Mouse (Mus musculus) ovary, postnatal 10 days (tissue): ENCODE measurements at regions not wholly inside any gene's neighbourhood (a gene's known extent, or its start where the extent isn't known, plus 50 kb on each side); places are given as distances from the start of the nearest gene placed in this dataset.

ENCODE experiments used
- DNase-seq: peaks from one replicate; pipeline ENCODE4 v3.0.0; 2022; ENCODE audit warnings: low spot score

DNA sequence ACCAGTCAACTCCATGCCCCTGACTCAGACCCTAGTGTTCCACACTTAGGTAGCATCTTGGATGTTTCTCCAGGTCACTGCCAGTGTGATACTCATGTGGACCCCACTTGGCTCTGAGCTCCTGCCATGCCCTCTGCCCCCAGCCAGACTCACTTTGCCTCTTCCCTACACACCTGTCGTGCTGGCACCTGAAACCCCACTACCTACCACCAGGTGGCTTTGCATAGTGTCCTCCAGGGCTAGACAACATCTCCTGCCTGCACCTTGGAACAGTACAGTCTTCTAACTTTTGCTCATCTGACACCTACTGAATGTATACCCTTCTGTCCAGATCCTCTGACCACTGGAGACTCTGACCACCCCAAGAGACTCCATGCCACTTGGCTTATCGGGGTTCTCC lies 80.6 kb downstream of the Fam53a start:
- DNase-seq = no peak

GRCm38 (mm10) chr5:33543372-33543771 lies 86.1 kb downstream of the Fam53a start:
- peak; percentile 8 for DNase-seq

DNA sequence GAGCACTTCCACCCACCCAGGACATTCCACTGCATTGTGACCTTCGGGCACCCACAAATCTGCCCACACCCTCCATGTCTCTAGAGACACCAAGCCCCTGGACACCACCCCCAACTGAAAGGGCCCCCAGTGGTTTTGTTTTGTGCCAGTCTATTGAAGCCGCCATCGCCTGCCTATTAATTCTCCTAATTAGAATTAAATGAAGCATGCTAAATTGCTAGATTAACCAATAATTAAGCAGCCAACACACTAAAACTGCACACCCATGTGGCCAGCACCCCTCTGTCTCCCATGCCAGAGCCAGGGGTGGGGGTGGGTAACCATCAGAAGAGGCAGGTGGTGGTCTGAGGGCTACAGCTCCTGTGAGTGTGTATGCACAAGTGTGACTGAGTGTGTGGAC lies 86.8 kb downstream of the Fam53a start:
- no peak for DNase-seq

DNA sequence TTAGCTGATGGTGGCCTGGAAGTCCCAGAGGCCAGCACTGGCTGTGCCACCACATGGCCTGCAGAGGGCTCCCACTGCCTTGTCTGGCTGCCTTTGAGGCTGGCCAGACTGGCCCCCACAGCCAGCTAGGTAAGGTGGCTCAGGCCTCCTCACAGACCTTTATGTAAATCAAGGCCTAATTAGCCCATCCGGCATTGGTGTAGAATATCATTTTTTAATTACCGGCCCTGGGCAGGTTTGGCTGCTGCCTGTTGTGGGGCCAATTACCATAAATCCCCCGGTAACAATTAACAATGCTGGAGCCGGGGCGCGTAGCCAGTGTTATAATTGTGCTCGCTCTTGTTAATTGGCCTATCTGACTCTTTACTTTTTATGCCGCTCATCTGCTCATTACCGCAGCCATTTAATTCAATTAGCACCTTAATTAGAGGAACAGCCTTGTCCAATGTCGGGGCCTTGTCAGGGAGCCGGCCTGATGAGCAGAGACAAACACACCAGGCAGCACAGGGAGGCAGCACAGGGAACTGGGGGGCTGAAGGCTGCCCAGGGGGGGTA lies 87.4 kb downstream of the Fam53a start:
- no peak for DNase-seq

DNA sequence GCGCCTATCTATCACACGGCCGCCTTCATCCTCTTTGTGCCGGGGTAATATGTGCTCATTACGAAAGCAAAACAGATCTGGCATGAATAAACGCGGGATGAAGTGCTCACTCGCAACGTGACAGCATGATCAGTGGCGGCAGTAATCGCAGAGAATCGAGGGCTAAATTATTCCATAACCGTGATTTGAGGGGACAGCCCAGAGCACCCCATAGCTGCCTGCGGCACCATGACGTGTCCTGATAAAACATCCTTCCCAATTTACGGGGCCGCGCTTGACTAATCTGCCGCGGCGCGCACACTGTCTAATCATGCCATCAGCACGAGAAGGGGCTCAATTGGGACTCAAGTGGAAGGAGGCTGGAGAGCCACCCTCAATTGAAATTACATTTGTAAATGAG lies 89.2 kb downstream of the Fam53a start:
- no peak for DNase-seq

- no peak for DNase-seq
These were observed 92.0 kb downstream of the Fam53a start for GRCm38 (mm10) chr5:33537429-33537828.

DNA sequence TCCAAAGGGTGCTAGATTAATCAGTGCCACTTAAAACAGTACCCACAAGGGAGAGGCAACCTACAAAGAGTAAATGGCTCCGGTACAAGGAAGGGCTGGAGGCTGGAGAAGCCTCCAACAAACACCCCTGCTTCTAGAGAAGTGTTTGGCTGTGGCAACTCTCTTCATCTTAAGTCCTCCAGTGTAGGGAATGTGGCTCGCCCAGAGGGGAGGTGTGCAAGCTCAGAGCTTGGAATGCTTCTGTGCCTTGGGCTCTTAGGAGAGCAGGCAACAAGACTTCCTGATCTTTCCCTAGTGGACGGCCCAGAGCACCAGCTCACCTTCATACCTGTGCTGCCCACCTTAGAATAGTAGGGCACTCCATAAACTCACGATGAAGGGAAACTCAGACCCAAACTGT lies 92.4 kb downstream of the Fam53a start:
- DNase-seq = no peak

DNA sequence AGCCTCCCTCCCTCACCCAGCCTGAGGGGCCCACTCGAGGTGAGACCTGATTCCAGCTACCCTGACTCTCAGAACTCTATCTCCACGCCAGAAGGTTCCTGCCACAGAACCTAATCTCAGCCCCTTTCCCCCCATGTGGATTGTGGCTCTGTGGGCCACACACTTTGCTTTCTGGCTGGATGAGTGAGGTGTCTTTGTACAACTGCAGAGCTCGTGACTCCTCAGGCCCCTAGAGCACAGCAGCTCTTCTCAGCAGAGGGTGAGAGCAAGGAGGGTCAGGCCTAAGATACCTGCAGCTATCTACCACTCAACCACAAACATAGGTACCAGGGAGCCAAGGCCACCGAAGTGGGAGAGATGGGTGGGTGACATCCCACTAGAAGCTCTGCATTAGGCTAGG lies 93.2 kb downstream of the Fam53a start:
- no peak for DNase-seq

GRCm38 (mm10) chr5:33535145-33536010 lies 94.1 kb downstream of the Fam53a start:
- DNase-seq = no peak

DNA sequence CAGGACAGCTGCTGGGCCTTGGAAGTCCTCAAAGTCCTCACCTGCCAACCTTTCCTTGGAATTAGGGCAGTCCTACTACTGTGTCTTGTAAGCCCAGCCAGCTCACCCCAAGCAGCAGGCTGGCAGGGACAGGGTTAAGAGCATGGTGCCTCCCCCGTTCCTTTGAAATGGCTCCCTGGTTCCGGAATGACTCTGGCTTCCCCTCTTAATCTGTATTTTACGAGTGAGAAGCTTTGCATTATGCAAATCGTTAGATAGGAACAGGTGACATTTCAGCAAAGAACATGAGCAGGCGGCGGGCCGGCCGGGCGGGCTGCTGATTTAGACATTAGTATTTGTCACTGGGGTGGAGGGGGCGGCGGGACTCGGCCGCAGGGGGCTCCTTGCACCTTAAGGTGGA lies 95.1 kb downstream of the Fam53a start:
- DNase-seq = no peak

- no peak for DNase-seq
These were observed 96.2 kb downstream of the Fam53a start for GRCm38 (mm10) chr5:33533185-33533584.

DNA sequence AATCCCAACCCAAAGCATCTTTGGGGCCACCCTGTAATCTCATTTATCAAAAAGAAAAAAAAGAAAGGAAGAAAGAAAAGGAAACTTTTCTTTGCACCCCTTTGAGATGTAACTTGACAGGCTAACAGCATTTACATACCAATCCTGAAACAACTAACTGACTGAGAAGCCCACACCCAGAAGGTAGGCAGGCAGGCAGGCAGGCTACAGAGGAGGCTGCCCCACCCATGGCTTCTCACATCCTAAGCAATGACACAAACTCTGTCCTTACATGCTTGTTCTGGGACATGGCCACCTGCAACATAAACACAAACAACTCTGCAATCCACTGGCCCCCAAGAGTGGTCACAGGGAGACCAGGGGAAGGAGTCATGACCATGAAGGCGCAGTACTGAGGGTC lies 97.5 kb upstream of the Nkx1-1 start:
- DNase-seq = no peak

DNA sequence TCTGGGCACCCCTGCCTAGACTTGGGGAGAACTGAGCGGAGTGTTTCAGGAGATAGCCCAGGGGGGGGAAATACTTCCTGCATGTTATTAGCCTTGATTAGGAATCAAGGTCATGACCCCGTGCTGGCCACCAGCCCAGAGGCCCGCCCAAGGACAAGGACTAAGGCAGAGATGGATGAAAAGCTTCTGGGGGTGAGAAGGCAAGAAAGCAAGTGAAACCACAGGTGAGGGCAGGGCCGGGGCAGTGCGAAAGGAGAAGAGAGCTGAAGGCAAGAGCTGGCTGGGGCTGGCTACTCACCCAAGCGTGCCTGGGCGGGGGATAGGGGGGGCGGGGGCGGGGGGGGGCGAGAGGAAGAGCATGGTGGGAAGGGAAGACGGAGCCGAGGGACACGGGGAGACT lies 96.0 kb upstream of the Nkx1-1 start:
- no peak for DNase-seq

- no peak for DNase-seq
These were observed 95.3 kb upstream of the Nkx1-1 start for GRCm38 (mm10) chr5:33528971-33529670.

GRCm38 (mm10) chr5:33527750-33528149 lies 94.0 kb upstream of the Nkx1-1 start:
- no peak for DNase-seq

DNA sequence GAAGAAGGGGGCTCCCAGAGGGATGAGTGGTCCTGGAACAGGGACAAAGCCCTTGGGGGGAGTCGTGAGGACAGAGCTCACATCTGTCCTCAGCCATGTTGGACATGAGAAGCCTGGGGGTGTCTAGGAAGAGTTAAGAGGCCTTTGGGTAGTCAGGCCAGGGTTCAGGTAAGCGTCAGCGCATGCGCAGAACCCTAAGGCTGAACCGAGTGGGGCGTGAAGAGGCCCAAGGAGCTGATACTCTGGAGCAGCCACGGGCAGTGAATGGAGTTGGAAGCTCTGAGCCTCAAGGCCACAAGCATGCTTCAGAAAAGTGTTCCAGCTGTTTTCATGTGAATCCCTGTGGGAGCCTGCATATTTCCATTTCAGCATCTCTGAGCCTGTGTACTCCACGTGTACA lies 93.5 kb upstream of the Nkx1-1 start:
- DNase-seq = no peak

- no peak for DNase-seq
These were observed 88.4 kb upstream of the Nkx1-1 start for GRCm38 (mm10) chr5:33521951-33522742.

DNA sequence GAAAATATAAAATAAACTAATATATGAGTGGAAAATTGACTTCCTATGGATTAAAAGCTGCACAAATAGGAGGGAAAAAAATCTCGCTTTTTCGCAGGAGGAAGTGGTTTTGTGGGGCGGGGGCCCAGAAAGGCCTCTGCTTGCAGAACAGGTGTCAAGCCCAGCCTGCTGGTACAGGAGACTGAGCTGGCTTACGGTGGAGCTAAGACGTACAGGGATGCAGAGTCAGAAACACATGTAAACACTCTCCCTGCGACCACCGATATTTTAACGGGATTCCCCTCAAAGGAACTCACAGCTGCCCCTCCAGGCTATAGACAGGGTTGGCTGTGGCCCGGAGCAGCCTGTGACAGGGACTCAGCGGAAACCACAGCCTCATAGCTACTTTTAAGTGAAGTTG lies 87.1 kb upstream of the Nkx1-1 start:
- no peak for DNase-seq

DNA sequence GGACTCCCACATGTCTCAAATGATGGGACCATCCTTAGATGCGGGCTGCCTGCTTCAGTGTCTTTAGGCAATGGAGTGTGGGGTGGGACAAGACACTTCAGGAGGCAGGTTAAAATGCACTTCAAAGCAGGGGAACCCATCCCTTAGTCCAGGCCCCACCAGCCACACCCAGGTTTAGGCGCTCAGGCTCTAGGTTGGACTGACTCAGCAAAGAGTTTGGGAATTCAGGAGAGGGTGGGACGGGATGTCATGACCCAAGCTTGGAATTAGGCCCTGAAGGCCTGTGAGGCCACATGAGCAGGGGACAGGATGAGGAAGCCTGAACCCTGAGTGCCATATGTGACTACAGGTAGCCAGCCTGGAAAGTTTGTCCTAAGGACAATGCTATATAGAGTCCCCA lies 85.6 kb upstream of the Nkx1-1 start:
- no peak for DNase-seq

GRCm38 (mm10) chr5:33518860-33519259 lies 85.1 kb upstream of the Nkx1-1 start:
- DNase-seq = no peak

GRCm38 (mm10) chr5:33517625-33518024 lies 83.8 kb upstream of the Nkx1-1 start:
- no peak for DNase-seq

- no peak for DNase-seq
These were observed 82.4 kb upstream of the Nkx1-1 start for GRCm38 (mm10) chr5:33516211-33516610.
